Mouse (Mus musculus): ENCODE measurements around the gene Fam20b. TPM values are rescaled to one million over a fixed set of nuclear protein-coding genes. Genes with fewer than 3 reads are reported as not detected.
"Not testable (repeated sequence)": the region's sequence is repeated elsewhere in the genome, so short reads cannot be mapped to it uniquely, and the experiment has no call there.

Fam20b gene
- polyA plus RNA-seq, 1 experiment from 2014 or later = 22.2 TPM

DNA sequence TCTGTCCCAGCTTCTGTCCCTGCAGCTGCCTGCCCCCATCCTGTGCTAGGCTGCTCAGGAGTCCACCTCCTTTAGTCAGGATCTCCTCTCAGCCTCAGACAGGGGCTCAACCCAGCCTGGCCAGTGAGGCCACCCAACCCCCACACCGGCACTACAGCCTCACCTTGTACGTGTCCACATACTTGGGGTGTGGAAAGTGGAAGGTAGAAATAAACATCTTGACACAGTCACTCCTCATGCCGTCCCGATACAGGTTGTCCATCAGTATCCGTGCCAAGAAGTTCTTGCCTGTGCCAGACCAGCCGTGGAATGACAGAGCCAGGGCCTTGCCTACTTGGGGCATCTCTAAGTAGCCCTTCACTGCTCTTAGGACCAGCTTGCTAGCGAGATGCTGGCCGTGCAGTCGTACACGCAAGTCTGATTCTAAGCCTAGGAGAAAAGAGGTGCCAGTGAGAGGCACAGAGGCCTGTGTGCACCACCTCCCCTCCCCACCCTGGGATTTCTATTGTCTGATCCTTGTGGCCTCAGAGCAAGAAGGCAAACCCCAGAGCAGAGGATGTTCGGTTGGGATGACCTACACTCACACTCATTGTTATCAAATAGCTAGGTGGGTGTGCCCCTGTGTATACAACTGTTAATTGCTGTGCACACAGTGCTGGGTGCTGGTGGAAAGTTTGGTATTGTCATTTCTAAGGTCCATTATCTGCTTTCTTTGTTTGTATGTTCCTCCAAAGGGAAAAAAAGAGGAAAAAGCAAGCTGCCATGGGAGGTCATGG, 49.5 kb downstream of the Fam20b start:
- Histone ChIP-seq H3K4me1 (replicated peaks; ENCODE audit: control insufficient read depth, insufficient read depth, low read length) (no peaks in the 10 kb centered on the region; the same call in 1 of the 2 replicates), H3K4me3 (ENCODE audit: low read depth, low read length) (no peak overlapping the region), H3K27me3 (replicated peaks; ENCODE audit: control insufficient read depth, insufficient read depth, low read length) (no peaks in the 10 kb centered on the region), H3K9ac (ENCODE audit: low read depth, low read length) (no peak overlapping the region), H3K36me3 (ENCODE audit: control insufficient read depth, insufficient read depth, low read length) (no peaks in the 10 kb centered on the region), H3K4me2 (no peak overlapping the region), H3K27ac (ENCODE audit: low read depth, low read length) (no peak overlapping the region), H3K9me3 (ENCODE audit: control insufficient read depth, low read length) (no peaks in the 10 kb centered on the region)
- WGBS = 62% methylated on average over 11 of the region's 11 CpGs
- ATAC-seq (replicated peaks; ENCODE audit: low FRiP score) = no peak
- no peak for DNase-seq (ENCODE audit: low spot score)

DNA sequence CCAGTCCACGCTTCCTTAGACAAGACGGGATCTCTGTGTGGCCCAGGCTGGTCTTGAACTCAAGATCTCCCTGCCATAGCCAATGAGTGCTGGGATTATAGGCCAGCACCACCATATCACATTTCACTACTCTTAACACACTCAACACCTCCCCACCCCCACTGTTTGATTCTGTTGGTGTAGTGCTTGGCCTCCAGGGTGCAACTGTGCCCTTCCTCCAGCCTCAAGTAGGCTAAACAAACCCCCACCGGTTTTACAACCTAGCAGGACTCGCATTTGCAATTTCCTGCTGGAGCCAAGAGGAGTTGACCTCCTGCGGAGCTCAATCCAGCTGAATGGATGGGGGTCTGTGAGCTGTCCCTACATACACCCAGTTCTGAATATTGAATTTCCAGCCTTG, 50.3 kb downstream of the Fam20b start:
- Histone ChIP-seq H3K4me1 (replicated peaks; ENCODE audit: control insufficient read depth, insufficient read depth, low read length) (no peaks in the 10 kb centered on the region; the same call in 1 of the 2 replicates), H3K9ac (ENCODE audit: low read depth, low read length) (no peak overlapping the region), H3K4me3 (ENCODE audit: low read depth, low read length) (no peak overlapping the region), H3K27ac (ENCODE audit: low read depth, low read length) (no peak overlapping the region), H3K4me2 (no peak overlapping the region), H3K36me3 (ENCODE audit: control insufficient read depth, insufficient read depth, low read length) (no peaks in the 10 kb centered on the region), H3K27me3 (replicated peaks; ENCODE audit: control insufficient read depth, insufficient read depth, low read length) (no peaks in the 10 kb centered on the region), H3K9me3 (ENCODE audit: control insufficient read depth, low read length) (no peaks in the 10 kb centered on the region)
- WGBS = 52% methylated on average over 5 of the region's 5 CpGs
- DNase-seq (ENCODE audit: low spot score) (no peak), ATAC-seq (replicated peaks; ENCODE audit: low FRiP score) (no peak)

GRCm38 (mm10) chr1:156667141-156667926, 51.6 kb downstream of the Fam20b start:
- peak; percentile 60; the same call in 1 of the 2 replicates for ATAC-seq (replicated peaks; ENCODE audit: low FRiP score)

DNA sequence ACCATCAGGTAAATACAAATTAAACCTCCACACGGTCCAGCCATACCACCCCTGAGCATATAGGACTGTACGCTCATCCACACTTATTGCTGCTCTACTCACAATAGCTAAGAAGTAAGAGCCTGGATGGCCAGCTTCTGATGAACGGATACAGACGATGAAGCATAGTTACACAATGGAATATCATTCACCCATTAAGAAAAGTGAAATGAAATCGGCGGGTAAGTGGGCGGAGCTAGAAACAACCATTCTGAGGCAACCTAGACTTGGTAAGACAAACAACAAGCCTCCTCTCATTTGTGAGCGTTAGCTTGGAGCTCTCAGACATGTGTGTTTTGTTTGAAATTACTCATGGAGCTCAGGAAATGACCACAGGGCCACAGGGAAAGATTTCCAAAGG, 53.1 kb downstream of the Fam20b start:
- ATAC-seq (replicated peaks; ENCODE audit: low FRiP score) (no peak), DNase-seq (ENCODE audit: low spot score) (no peak)
- no peaks in the 10 kb centered on the region for H3K4me1 ChIP-seq (replicated peaks; ENCODE audit: control insufficient read depth, insufficient read depth, low read length)
- no peak overlapping the region for H3K27ac ChIP-seq (ENCODE audit: low read depth, low read length)
- H3K4me2 ChIP-seq = no peak overlapping the region
- H3K9me3 ChIP-seq (ENCODE audit: control insufficient read depth, low read length) = no peaks in the 10 kb centered on the region
- WGBS = 82% methylated on average over 8 of the region's 8 CpGs
- no peak overlapping the region for H3K9ac ChIP-seq (ENCODE audit: low read depth, low read length)
- H3K4me3 ChIP-seq (ENCODE audit: low read depth, low read length) = no peak overlapping the region
- H3K36me3 ChIP-seq (ENCODE audit: control insufficient read depth, insufficient read depth, low read length) = no peaks in the 10 kb centered on the region
- no peaks in the 10 kb centered on the region for H3K27me3 ChIP-seq (replicated peaks; ENCODE audit: control insufficient read depth, insufficient read depth, low read length)

More at GRCm38 (mm10) chr1:156667141-156667926, 51.6 kb downstream of the Fam20b start:
- H3K27ac ChIP-seq (ENCODE audit: low read depth, low read length) = no peak overlapping the region
- no peak for DNase-seq (ENCODE audit: low spot score)
- 78% methylated on average over 23 of the region's 23 CpGs for WGBS
- H3K9ac ChIP-seq (ENCODE audit: low read depth, low read length) = no peak overlapping the region
- no peaks in the 10 kb centered on the region for H3K36me3 ChIP-seq (ENCODE audit: control insufficient read depth, insufficient read depth, low read length)
- H3K4me1 ChIP-seq (replicated peaks; ENCODE audit: control insufficient read depth, insufficient read depth, low read length) = no peaks in the 10 kb centered on the region
- no peak overlapping the region for H3K4me3 ChIP-seq (ENCODE audit: low read depth, low read length)
- no peak overlapping the region for H3K4me2 ChIP-seq
- H3K27me3 ChIP-seq (replicated peaks; ENCODE audit: control insufficient read depth, insufficient read depth, low read length) = no peaks in the 10 kb centered on the region
- no peaks in the 10 kb centered on the region for H3K9me3 ChIP-seq (ENCODE audit: control insufficient read depth, low read length)

DNA sequence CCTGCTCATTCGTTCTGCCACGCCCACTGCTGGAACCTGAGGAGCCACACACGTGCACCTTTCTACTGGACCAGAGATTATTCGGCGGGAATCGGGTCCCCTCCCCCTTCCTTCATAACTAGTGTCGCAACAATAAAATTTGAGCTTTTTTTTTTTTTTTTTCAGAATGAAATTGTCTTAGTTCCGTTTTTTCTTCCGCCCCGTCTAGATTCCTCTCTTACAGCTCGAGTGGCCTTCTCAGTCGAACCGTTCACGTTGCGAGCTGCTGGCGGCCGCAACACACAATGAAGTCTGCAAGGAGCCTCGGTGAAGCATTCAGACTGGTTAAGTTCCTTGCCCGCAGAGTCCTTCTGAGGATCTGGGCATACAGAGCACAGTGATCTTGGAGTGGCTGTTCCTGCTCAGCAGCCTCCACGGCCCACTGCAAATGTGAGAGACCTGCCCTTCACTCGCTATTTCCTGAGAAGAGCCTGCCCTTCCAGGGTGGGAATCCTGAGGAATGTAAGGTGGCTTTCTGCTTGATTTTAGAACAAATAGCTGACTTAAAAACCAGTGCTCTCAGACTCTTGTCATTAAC, 58.1 kb downstream of the Fam20b start:
- H3K27ac ChIP-seq (ENCODE audit: low read depth, low read length); DNase-seq (ENCODE audit: low spot score): not testable (repeated sequence)
- H3K4me2 ChIP-seq = 0 out of 2 replicates have a peak overlapping the region, but pooled peaks have one; percentile 17

DNA sequence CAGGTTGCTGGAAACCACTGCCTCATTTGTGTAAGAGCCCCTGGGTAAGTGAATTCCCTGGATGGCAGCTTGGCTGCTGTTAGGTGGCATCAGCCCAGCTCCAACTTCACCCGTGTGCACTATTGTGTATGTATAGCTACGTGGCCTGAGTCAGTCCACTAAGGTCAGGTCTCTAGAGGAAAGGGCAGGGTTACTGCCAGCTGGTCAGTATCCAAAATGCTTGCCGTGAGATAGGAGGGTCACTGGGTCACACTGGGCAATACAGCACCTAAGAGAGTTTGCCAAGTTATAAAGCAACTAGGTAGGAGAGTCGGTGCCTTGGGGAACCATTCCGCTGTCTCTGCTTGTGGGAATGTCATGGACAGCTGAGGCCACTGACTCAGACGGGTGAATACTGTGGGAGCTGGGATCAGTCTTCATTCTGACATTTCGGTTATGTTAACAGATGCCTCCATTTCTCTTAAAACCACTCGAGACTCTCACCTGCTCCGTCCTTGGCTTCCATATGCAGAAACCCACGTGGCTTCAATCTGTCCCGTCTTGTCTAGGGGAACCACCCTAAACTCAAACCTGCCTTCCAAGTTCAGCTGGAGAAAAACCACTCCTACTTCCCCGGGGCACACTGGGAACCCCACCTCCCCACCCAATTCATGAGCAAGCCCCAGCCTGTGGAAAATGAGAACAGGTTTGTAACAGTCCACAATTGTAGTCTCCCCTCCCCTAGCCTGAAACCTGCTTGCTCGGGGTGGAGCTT, 58.8 kb downstream of the Fam20b start:
- Histone ChIP-seq H3K9me3 (ENCODE audit: control insufficient read depth, low read length) (no peaks in the 10 kb centered on the region), H3K4me1 (replicated peaks; ENCODE audit: control insufficient read depth, insufficient read depth, low read length) (no peaks in the 10 kb centered on the region; the same call in 1 of the 2 replicates), H3K9ac (ENCODE audit: low read depth, low read length) (no peak overlapping the region), H3K36me3 (ENCODE audit: control insufficient read depth, insufficient read depth, low read length) (no peaks in the 10 kb centered on the region), H3K27ac (ENCODE audit: low read depth, low read length) (no peak overlapping the region), H3K4me3 (ENCODE audit: low read depth, low read length) (no peak overlapping the region), H3K4me2 (no peak overlapping the region), H3K27me3 (replicated peaks; ENCODE audit: control insufficient read depth, insufficient read depth, low read length) (no peaks in the 10 kb centered on the region)
- WGBS = 75% methylated on average over 13 of the region's 13 CpGs
- ATAC-seq (replicated peaks; ENCODE audit: low FRiP score) (no peak), DNase-seq (ENCODE audit: low spot score) (no peak)

More for the DNA sequence above, 58.1 kb downstream of the Fam20b start:
- not testable (repeated sequence) for H3K27me3 ChIP-seq (replicated peaks; ENCODE audit: control insufficient read depth, insufficient read depth, low read length); H3K9me3 ChIP-seq (ENCODE audit: control insufficient read depth, low read length); H3K4me3 ChIP-seq (ENCODE audit: low read depth, low read length); H3K4me1 ChIP-seq (replicated peaks; ENCODE audit: control insufficient read depth, insufficient read depth, low read length); ATAC-seq (replicated peaks; ENCODE audit: low FRiP score); H3K9ac ChIP-seq (ENCODE audit: low read depth, low read length); H3K36me3 ChIP-seq (ENCODE audit: control insufficient read depth, insufficient read depth, low read length)
- WGBS = 69% methylated on average over 19 of the region's 21 CpGs

GRCm38 (mm10) chr1:156658676-156659075, 60.2 kb downstream of the Fam20b start:
- H3K4me2 ChIP-seq = no peak overlapping the region
- WGBS = 77% methylated on average over 5 of the region's 5 CpGs
- no peaks in the 10 kb centered on the region; the same call in 1 of the 2 replicates for H3K4me1 ChIP-seq (replicated peaks; ENCODE audit: control insufficient read depth, insufficient read depth, low read length)
- no peak overlapping the region for H3K9ac ChIP-seq (ENCODE audit: low read depth, low read length)
- ATAC-seq (replicated peaks; ENCODE audit: low FRiP score) (no peak), DNase-seq (ENCODE audit: low spot score) (no peak)
- no peaks in the 10 kb centered on the region for H3K36me3 ChIP-seq (ENCODE audit: control insufficient read depth, insufficient read depth, low read length)
- H3K9me3 ChIP-seq (ENCODE audit: control insufficient read depth, low read length) = no peaks in the 10 kb centered on the region
- no peak overlapping the region for H3K27ac ChIP-seq (ENCODE audit: low read depth, low read length)
- H3K4me3 ChIP-seq (ENCODE audit: low read depth, low read length) = no peak overlapping the region
- no peaks in the 10 kb centered on the region for H3K27me3 ChIP-seq (replicated peaks; ENCODE audit: control insufficient read depth, insufficient read depth, low read length)

DNA sequence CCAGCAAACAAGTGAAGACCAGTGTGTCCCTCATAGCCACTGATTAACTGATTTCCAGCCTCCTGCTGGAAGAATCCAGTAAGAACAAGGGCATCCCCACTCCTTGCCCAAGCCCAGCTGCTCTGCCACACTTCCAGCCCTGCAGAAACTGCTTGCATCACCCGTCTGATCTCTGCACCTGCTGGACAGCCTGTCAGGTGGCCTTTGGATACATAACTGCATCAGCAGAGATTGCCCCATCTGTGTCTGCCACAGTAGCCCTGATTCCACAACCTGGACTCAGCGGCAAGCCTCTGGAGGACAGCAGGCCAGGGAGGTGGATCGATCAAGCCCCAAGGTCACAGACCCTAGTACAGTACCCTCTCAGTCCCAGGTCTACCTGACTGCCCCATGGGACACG, 61.4 kb downstream of the Fam20b start:
- peak; percentile 49 for ATAC-seq (replicated peaks; ENCODE audit: low FRiP score)

More for the DNA sequence above, 61.4 kb downstream of the Fam20b start:
- Histone ChIP-seq H3K27ac (ENCODE audit: low read depth, low read length) (no peak overlapping the region), H3K4me1 (replicated peaks; ENCODE audit: control insufficient read depth, insufficient read depth, low read length) (no peaks in the 10 kb centered on the region; the same call in 1 of the 2 replicates), H3K9me3 (ENCODE audit: control insufficient read depth, low read length) (no peaks in the 10 kb centered on the region), H3K4me3 (ENCODE audit: low read depth, low read length) (no peak overlapping the region), H3K9ac (ENCODE audit: low read depth, low read length) (no peak overlapping the region), H3K4me2 (no peak overlapping the region), H3K36me3 (ENCODE audit: control insufficient read depth, insufficient read depth, low read length) (no peaks in the 10 kb centered on the region), H3K27me3 (replicated peaks; ENCODE audit: control insufficient read depth, insufficient read depth, low read length) (no peaks in the 10 kb centered on the region)
- 83% methylated on average over 4 of the region's 4 CpGs for WGBS
- DNase-seq (ENCODE audit: low spot score) = no peak
